Mouse (Mus musculus) liver, embryonic 15.5 days (tissue): ENCODE data around the gene Itgb5. TPM values are rescaled to one million over a fixed set of nuclear protein-coding genes. Genes with fewer than 3 reads are reported as not detected.

ENCODE experiments used
- ATAC-seq: fragments of 200-750 bp; cut with Nextera tagmentation; 2 replicates; pipeline ENCODE4 v1.8.0; 2017; ENCODE audit warnings: moderate number of reproducible peaks, mild to moderate bottlenecking, moderate library complexity; ENCODE audit not compliant: insufficient read depth
- H3K27ac ChIP-seq: fragments of 300-500 bp; sonication (generic); replicated peaks from 2 replicates; pipeline ENCODE4 v1.5.1; 2015; ENCODE audit warnings: mild to moderate bottlenecking, inconsistent platforms
- H3K27me3 ChIP-seq: fragments of 300-500 bp; sonication (generic); 2 replicates; pipeline ENCODE4 v1.6.1; 2015; ENCODE audit warnings: mild to moderate bottlenecking, inconsistent platforms
- H3K36me3 ChIP-seq: fragments of 300-500 bp; sonication (generic); replicated peaks from 2 replicates; pipeline ENCODE4 v1.6.1; 2015; ENCODE audit warnings: moderate library complexity, mild to moderate bottlenecking, inconsistent platforms
- H3K4me1 ChIP-seq: fragments of 300-500 bp; sonication (generic); replicated peaks from 2 replicates; pipeline ENCODE4 v1.6.1; 2015; ENCODE audit warnings: inconsistent platforms
- H3K4me2 ChIP-seq: fragments of 300-500 bp; sonication (generic); 2 replicates; pipeline ENCODE4 v1.6.1; 2015; ENCODE audit warnings: moderate library complexity, mild to moderate bottlenecking, inconsistent platforms
- H3K4me3 ChIP-seq: fragments of 300-500 bp; sonication (generic); replicated peaks from 2 replicates; pipeline ENCODE4 v1.5.1; 2015; ENCODE audit warnings: mild to moderate bottlenecking, inconsistent platforms
- H3K9ac ChIP-seq: fragments of 300-500 bp; sonication (generic); 2 replicates; pipeline ENCODE4 v1.6.1; 2015; ENCODE audit warnings: moderate library complexity, mild to moderate bottlenecking, inconsistent platforms
- H3K9me3 ChIP-seq: fragments of 300-500 bp; sonication (generic); replicated peaks from 2 replicates; pipeline ENCODE4 v1.6.1; 2016; ENCODE audit warnings: inconsistent platforms
- WGBS: fragments of 180-500 bp; shearing (Covaris S2); methylation state at CpG from one replicate; pipeline ENCODE4 v1.1.7; 2015; ENCODE audit warnings: mixed read lengths; ENCODE audit not compliant: insufficient replicate concordance; 5-methylcytosine and 5-hydroxymethylcytosine counted together
- polyA plus RNA-seq: library from polyadenylated mRNA; unstranded; fragments of >200 nt; fragmentation: Nextera tagmentation; extraction: Ambion mirVana; gene quantifications from 2 replicates; pipeline ENCODE4 v1.2.1, GENCODE M21; 2015

The Itgb5 gene
- polyA plus RNA-seq, 1 experiment from 2014 or later, result 16.2 TPM

GRCm38 (mm10) chr16:33916473-33917251 lies 87.2 kb downstream of the Itgb5 start:
- peak overlapping the region; percentile 41; the same call in 1 of the 2 replicates for H3K27ac ChIP-seq
- H3K4me2 ChIP-seq, result no peak overlapping the region
- no peak overlapping the region for H3K4me3 ChIP-seq
- no peaks in the 10 kb centered on the region for H3K27me3 ChIP-seq
- H3K9me3 ChIP-seq, result no peaks in the 10 kb centered on the region
- H3K36me3 ChIP-seq, result peaks cover 4% of the 10 kb centered on the region; the same call in 1 of the 2 replicates
- WGBS, result 63% methylated on average over 12 of the region's 12 CpGs
- peaks cover 36% of the 10 kb centered on the region for H3K4me1 ChIP-seq
- no peak overlapping the region for H3K9ac ChIP-seq
- peak; percentile 66 for ATAC-seq

DNA sequence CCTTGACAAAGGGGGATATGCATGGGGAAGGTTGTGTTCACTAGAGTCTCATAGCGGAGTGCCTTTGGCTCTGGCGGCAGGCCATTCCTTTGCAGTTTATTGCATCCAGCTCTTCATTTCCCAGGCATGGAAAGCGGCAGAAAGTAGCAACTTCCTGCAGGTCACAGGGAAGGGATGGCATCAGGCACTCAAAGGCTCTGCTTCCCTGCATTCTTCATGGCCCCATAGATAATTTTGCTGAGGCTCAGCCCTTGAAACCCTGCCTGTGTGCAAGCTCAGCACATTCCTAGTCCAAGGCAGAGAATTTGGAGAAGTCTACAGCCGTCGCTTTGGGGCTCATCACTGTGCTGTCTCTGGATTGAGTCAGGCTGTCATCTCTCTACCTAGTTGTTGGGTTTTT lies 87.9 kb downstream of the Itgb5 start:
- H3K4me3 ChIP-seq, result no peak overlapping the region
- no peak overlapping the region for H3K9ac ChIP-seq
- H3K27me3 ChIP-seq, result no peaks in the 10 kb centered on the region
- no peak overlapping the region for H3K4me2 ChIP-seq
- 63% methylated on average over 5 of the region's 5 CpGs for WGBS
- no peak for ATAC-seq
- peak overlapping the region; percentile 41; the same call in 1 of the 2 replicates for H3K27ac ChIP-seq
- no peaks in the 10 kb centered on the region for H3K9me3 ChIP-seq
- peaks cover 4% of the 10 kb centered on the region; the same call in 1 of the 2 replicates for H3K36me3 ChIP-seq
- peaks cover 42% of the 10 kb centered on the region for H3K4me1 ChIP-seq

DNA sequence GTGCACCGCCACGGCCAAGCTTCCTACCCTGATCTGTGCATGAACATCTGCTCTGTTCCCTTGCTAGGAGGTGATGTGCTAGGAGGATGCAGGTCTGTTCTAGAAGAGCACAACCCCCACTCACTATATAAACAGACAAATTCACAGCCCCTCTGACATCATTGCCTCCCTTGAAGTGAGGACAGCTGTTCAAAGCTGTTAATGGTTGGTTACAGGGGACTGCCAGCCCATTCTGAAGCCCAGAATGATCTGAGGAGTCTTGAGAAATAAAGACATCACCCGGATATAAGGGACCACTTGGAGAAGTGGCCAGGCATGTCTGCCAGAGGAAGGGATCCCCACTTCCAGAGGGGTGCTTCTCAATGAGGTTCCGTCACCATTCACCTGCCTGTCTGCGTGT lies 88.5 kb downstream of the Itgb5 start:
- WGBS, result 62% methylated on average over 5 of the region's 5 CpGs
- Histone ChIP-seq H3K4me3 (no peak overlapping the region), H3K27me3 (no peaks in the 10 kb centered on the region), H3K4me2 (no peak overlapping the region), H3K9ac (no peak overlapping the region), H3K27ac (no peak overlapping the region), H3K9me3 (no peaks in the 10 kb centered on the region), H3K4me1 (peaks cover 47% of the 10 kb centered on the region), H3K36me3 (peaks cover 4% of the 10 kb centered on the region; the same call in 1 of the 2 replicates)
- ATAC-seq, result no peak

DNA sequence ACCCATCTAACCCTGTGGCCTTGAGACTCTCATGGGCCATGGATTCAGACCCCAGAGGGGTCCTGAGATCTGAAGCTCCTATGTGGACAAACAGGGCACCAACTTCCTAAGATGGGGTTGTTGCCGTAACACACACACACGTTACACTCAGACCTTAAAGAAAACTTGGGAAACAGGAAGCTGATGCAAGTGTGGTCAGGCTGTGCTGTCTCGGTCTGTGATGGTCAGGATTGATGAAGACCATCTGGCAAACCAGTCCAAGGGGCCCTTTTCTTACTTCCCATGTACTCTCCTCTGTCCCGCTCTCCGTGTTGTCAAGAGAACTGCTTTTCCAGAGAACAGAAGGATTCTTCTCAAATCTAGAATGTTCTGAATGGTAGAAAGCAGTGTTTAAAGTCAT lies 92.0 kb downstream of the Itgb5 start:
- ATAC-seq, result no peak
- Histone ChIP-seq H3K27ac (peak overlapping the region; percentile 0; the same call in 1 of the 2 replicates), H3K4me1 (peaks cover 47% of the 10 kb centered on the region), H3K9ac (no peak overlapping the region), H3K36me3 (peaks cover 4% of the 10 kb centered on the region; the same call in 1 of the 2 replicates), H3K9me3 (no peaks in the 10 kb centered on the region), H3K4me2 (no peak overlapping the region), H3K4me3 (no peak overlapping the region), H3K27me3 (no peaks in the 10 kb centered on the region)
- 32% methylated on average over 5 of the region's 5 CpGs for WGBS

GRCm38 (mm10) chr16:33922111-33923000 lies 92.9 kb downstream of the Itgb5 start:
- H3K4me3 ChIP-seq, result no peak overlapping the region
- H3K9ac ChIP-seq, result peak overlapping the region; percentile 9; the same call in 1 of the 2 replicates
- H3K4me2 ChIP-seq, result peak overlapping the region; percentile 29
- H3K36me3 ChIP-seq, result peaks cover 4% of the 10 kb centered on the region; the same call in 1 of the 2 replicates
- WGBS, result 12% methylated on average over 18 of the region's 18 CpGs
- H3K27ac ChIP-seq, result peak overlapping the region; percentile 56; the same call in 1 of the 2 replicates
- peaks cover 38% of the 10 kb centered on the region for H3K4me1 ChIP-seq
- peak; percentile 57 for ATAC-seq
- H3K27me3 ChIP-seq, result no peaks in the 10 kb centered on the region
- no peaks in the 10 kb centered on the region for H3K9me3 ChIP-seq

GRCm38 (mm10) chr16:33923001-33923316 lies 93.5 kb downstream of the Itgb5 start:
- no peak for ATAC-seq

GRCm38 (mm10) chr16:33923758-33924157 lies 94.3 kb downstream of the Itgb5 start:
- ATAC-seq, result peak; percentile 48; the same call in 1 of the 2 replicates
- WGBS, result 28% methylated on average over 8 of the region's 8 CpGs

More at GRCm38 (mm10) chr16:33923001-33923316, 93.5 kb downstream of the Itgb5 start:
- Histone ChIP-seq H3K27me3 (no peaks in the 10 kb centered on the region), H3K27ac (no peak overlapping the region), H3K4me3 (no peak overlapping the region), H3K4me1 (peaks cover 34% of the 10 kb centered on the region), H3K9me3 (no peaks in the 10 kb centered on the region), H3K9ac (no peak overlapping the region), H3K36me3 (peaks cover 4% of the 10 kb centered on the region; the same call in 1 of the 2 replicates), H3K4me2 (no peak overlapping the region)
- 22% methylated on average over 5 of the region's 5 CpGs for WGBS

DNA sequence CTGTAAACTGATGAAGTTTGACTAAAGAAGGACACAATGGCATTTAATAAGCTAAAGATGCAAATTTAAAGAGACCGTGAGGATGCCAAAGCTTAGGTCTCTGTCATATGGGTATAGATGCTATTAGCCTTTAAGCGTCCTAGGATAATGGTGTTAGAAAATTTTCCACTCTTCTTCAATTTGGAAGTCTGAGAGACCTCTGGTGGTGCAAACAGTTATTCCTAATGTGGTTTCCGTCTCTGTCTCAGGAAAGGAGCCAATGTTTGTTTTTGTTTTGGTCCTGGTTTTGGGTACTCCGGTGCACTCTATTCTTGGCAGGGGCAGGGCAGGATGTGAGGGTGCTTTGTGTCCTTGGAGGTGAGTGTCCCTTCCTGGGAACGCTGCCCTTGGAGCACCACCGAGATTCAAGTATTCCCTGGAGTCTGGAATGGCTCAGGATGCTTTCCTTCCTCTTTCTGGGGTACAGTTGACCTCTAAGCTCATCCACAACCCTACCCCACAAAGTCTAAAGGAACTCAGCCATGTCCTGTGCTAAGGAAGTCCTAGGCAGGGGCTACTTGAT lies 97.9 kb downstream of the Itgb5 start:
- no peak for ATAC-seq
- WGBS, result 58% methylated on average over 6 of the region's 6 CpGs

More at GRCm38 (mm10) chr16:33923758-33924157, 94.3 kb downstream of the Itgb5 start:
- Histone ChIP-seq H3K9me3 (no peaks in the 10 kb centered on the region), H3K4me2 (no peak overlapping the region), H3K27me3 (no peaks in the 10 kb centered on the region), H3K36me3 (peaks cover 4% of the 10 kb centered on the region; the same call in 1 of the 2 replicates), H3K9ac (no peak overlapping the region), H3K4me3 (no peak overlapping the region), H3K27ac (no peak overlapping the region), H3K4me1 (peaks cover 37% of the 10 kb centered on the region)

GRCm38 (mm10) chr16:33928788-33929462 lies 99.5 kb downstream of the Itgb5 start:
- Histone ChIP-seq H3K27me3 (no peaks in the 10 kb centered on the region), H3K9me3 (no peaks in the 10 kb centered on the region), H3K4me1 (peaks cover 17% of the 10 kb centered on the region), H3K27ac (no peak overlapping the region), H3K4me3 (no peak overlapping the region), H3K9ac (no peak overlapping the region), H3K4me2 (no peak overlapping the region), H3K36me3 (no peaks in the 10 kb centered on the region)
- 54% methylated on average over 9 of the region's 9 CpGs for WGBS
- no peak for ATAC-seq

More for the DNA sequence above, 97.9 kb downstream of the Itgb5 start:
- Histone ChIP-seq H3K4me3 (no peak overlapping the region), H3K27me3 (no peaks in the 10 kb centered on the region), H3K9me3 (no peaks in the 10 kb centered on the region), H3K27ac (no peak overlapping the region), H3K9ac (no peak overlapping the region), H3K4me1 (peaks cover 29% of the 10 kb centered on the region), H3K4me2 (no peak overlapping the region), H3K36me3 (no peaks in the 10 kb centered on the region)

DNA sequence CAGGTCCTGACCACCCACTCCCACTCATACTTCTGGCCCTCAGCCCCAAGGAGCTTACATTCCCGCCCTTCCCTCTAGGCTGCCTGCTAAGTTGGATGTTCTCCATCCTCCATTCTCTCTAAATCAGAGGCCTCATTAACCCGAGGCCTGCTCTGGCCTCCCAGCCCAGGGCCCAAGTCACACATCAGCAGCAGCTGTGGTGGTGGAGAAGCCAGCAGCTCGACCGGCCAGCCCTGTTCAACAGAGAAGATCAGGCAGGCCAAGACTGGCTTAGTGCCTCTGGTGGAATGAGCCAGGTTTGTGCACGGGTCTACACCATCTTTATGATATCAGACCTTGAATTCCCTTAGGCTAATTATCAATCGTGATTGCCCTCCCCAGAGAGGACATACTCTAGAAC lies 101.3 kb downstream of the Itgb5 start:
- Histone ChIP-seq H3K27me3 (no peaks in the 10 kb centered on the region), H3K36me3 (no peaks in the 10 kb centered on the region), H3K4me2 (no peak overlapping the region), H3K4me3 (no peak overlapping the region), H3K4me1 (peaks cover 21% of the 10 kb centered on the region), H3K27ac (no peak overlapping the region), H3K9me3 (no peaks in the 10 kb centered on the region), H3K9ac (no peak overlapping the region)
- ATAC-seq, result no peak
- WGBS, result 62% methylated on average over 6 of the region's 6 CpGs
